Mouse (Mus musculus) lung, embryonic 14.5 days (tissue): ENCODE results near the gene Map3k5. TPM values are rescaled to one million over a fixed set of nuclear protein-coding genes. Genes with fewer than 3 reads are reported as not detected.

Experiments
- ATAC-seq: fragments of 200-750 bp; cut with Nextera tagmentation; 2 replicates; pipeline ENCODE4 v1.8.0; 2017; ENCODE audit warnings: mild to moderate bottlenecking, moderate TSS enrichment, moderate library complexity; ENCODE audit not compliant: insufficient read depth
- DNase-seq: peaks from one replicate; pipeline ENCODE4 v3.0.0-alpha.2; 2015
- H3K27ac ChIP-seq: fragments of 300-500 bp; sonication (generic); 2 replicates; pipeline ENCODE4 v1.5.1; 2014; ENCODE audit warnings: low read depth, mild to moderate bottlenecking, moderate library complexity
- H3K27me3 ChIP-seq: fragments of 300-500 bp; sonication (generic); 2 replicates; pipeline ENCODE4 v1.6.1; 2014; ENCODE audit warnings: low read length, control low read depth; ENCODE audit not compliant: insufficient read depth
- H3K36me3 ChIP-seq: fragments of 300-500 bp; sonication (generic); 2 replicates; pipeline ENCODE4 v1.6.1; 2014; ENCODE audit warnings: control low read depth; ENCODE audit not compliant: insufficient read depth
- H3K4me1 ChIP-seq: fragments of 300-500 bp; sonication (generic); 2 replicates; pipeline ENCODE4 v1.6.1; 2014; ENCODE audit warnings: antibody characterized with exemption, control low read depth; ENCODE audit not compliant: insufficient read depth
- H3K4me2 ChIP-seq: fragments of 300-500 bp; sonication (generic); 2 replicates; pipeline ENCODE4 v1.6.1; 2014; ENCODE audit warnings: mild to moderate bottlenecking
- H3K4me3 ChIP-seq: fragments of 300-500 bp; sonication (generic); 2 replicates; pipeline ENCODE4 v1.5.1; 2014; ENCODE audit warnings: low read depth, low read length
- H3K9ac ChIP-seq: fragments of 300-500 bp; sonication (generic); 2 replicates; pipeline ENCODE4 v1.6.1; 2014
- H3K9me3 ChIP-seq: fragments of 300-500 bp; sonication (generic); 2 replicates; pipeline ENCODE4 v1.6.1; 2016; ENCODE audit warnings: low read depth, low read length, control low read depth
- CTCF ChIP-seq: IDR thresholded peaks from 2 replicates; pipeline ENCODE4 v1.5.1; 2016; ENCODE audit warnings: antibody characterized with exemption, low read depth
- WGBS: fragments of 180-500 bp; shearing (Covaris S2); extraction: QIAGEN DNeasy Blood & Tissue Kit; methylation state at CpG from one replicate; pipeline ENCODE4 v1.1.7; 2014; 5-methylcytosine and 5-hydroxymethylcytosine counted together
- polyA plus RNA-seq: library from polyadenylated mRNA; unstranded; fragments of >200 nt; fragmentation: Nextera tagmentation; extraction: Ambion mirVana; gene quantifications from 2 replicates; pipeline ENCODE4 v1.2.1, GENCODE M21; 2014

Map3k5 gene
- polyA plus RNA-seq, 1 experiment from 2014 or later, result 2.5 TPM

GRCm38 (mm10) chr10:20167467-20167866 is 233.2 kb downstream of the Map3k5 start:
- no peak overlapping the region for H3K27ac ChIP-seq
- no peak for TF ChIP-seq CTCF
- H3K4me3 ChIP-seq, result no peak overlapping the region
- no peak overlapping the region for H3K9ac ChIP-seq
- no peak for DNase-seq
- H3K27me3 ChIP-seq, result no peaks in the 10 kb centered on the region
- ATAC-seq, result no peak
- H3K36me3 ChIP-seq, result no peaks in the 10 kb centered on the region
- WGBS, result 83% methylated on average over 4 of the region's 4 CpGs
- no peaks in the 10 kb centered on the region for H3K9me3 ChIP-seq
- no peaks in the 10 kb centered on the region for H3K4me1 ChIP-seq
- H3K4me2 ChIP-seq, result no peak overlapping the region

GRCm38 (mm10) chr10:20169182-20169674 is 235.0 kb downstream of the Map3k5 start:
- no peaks in the 10 kb centered on the region for H3K27me3 ChIP-seq
- no peak overlapping the region for H3K27ac ChIP-seq
- whole genome bisulfite sequencing, result 58% methylated on average over 3 of the region's 3 CpGs
- ATAC-seq, result no peak
- H3K4me3 ChIP-seq, result no peak overlapping the region
- no peaks in the 10 kb centered on the region for H3K9me3 ChIP-seq
- no peak overlapping the region for H3K9ac ChIP-seq
- no peaks in the 10 kb centered on the region for H3K4me1 ChIP-seq
- H3K4me2 ChIP-seq, result no peak overlapping the region
- no peaks in the 10 kb centered on the region for H3K36me3 ChIP-seq
- no peak for TF ChIP-seq CTCF
- DNase-seq, result no peak

- H3K9me3 ChIP-seq, result no peaks in the 10 kb centered on the region
- H3K27ac ChIP-seq, result no peak overlapping the region
- peak; percentile 26; the same call in 1 of the 2 replicates for ATAC-seq
- no peaks in the 10 kb centered on the region for H3K27me3 ChIP-seq
- H3K4me2 ChIP-seq, result peak overlapping the region; percentile 57
- DNase-seq, result no peak
- 17% methylated on average over 19 of the region's 19 CpGs for WGBS
- H3K36me3 ChIP-seq, result no peaks in the 10 kb centered on the region
- no peak for TF ChIP-seq CTCF
- H3K4me1 ChIP-seq, result no peaks in the 10 kb centered on the region
- peak overlapping the region; percentile 29; the same call in 1 of the 2 replicates for H3K9ac ChIP-seq
- H3K4me3 ChIP-seq, result peak overlapping the region; percentile 19
Observed at GRCm38 (mm10) chr10:20169927-20170604, 235.8 kb downstream of the Map3k5 start.

- H3K27ac ChIP-seq, result no peak overlapping the region
- peak overlapping the region; percentile 19 for H3K4me3 ChIP-seq
- no peaks in the 10 kb centered on the region for H3K27me3 ChIP-seq
- H3K4me2 ChIP-seq, result peak overlapping the region; percentile 57
- DNase-seq (peak; percentile 90), ATAC-seq (peak; percentile 99)
- no peaks in the 10 kb centered on the region for H3K36me3 ChIP-seq
- H3K9ac ChIP-seq, result peak overlapping the region; percentile 29; the same call in 1 of the 2 replicates
- TF ChIP-seq CTCF, result peak; percentile 93
- 17% methylated on average over 11 of the region's 11 CpGs for WGBS
- H3K9me3 ChIP-seq, result no peaks in the 10 kb centered on the region
- no peaks in the 10 kb centered on the region for H3K4me1 ChIP-seq
Observed at GRCm38 (mm10) chr10:20170605-20171088, 236.4 kb downstream of the Map3k5 start.

GRCm38 (mm10) chr10:20171209-20171608 is 236.9 kb downstream of the Map3k5 start:
- no peak for DNase-seq
- ATAC-seq, result no peak
- Histone ChIP-seq H3K4me1 (no peaks in the 10 kb centered on the region), H3K27me3 (no peaks in the 10 kb centered on the region), H3K27ac (no peak overlapping the region), H3K9ac (no peak overlapping the region), H3K4me3 (no peak overlapping the region), H3K9me3 (no peaks in the 10 kb centered on the region), H3K36me3 (no peaks in the 10 kb centered on the region), H3K4me2 (peak overlapping the region; percentile 57)
- 73% methylated on average over 12 of the region's 12 CpGs for WGBS
- no peak for TF ChIP-seq CTCF

- Histone ChIP-seq H3K9ac (no peak overlapping the region), H3K27ac (no peak overlapping the region), H3K36me3 (no peaks in the 10 kb centered on the region), H3K4me3 (no peak overlapping the region), H3K9me3 (no peaks in the 10 kb centered on the region), H3K27me3 (no peaks in the 10 kb centered on the region), H3K4me1 (no peaks in the 10 kb centered on the region), H3K4me2 (no peak overlapping the region)
- no peak for DNase-seq
- ATAC-seq, result no peak
- no peak for TF ChIP-seq CTCF
- WGBS, result 40% methylated on average over 4 of the region's 4 CpGs
Observed at GRCm38 (mm10) chr10:20171756-20172155, 237.5 kb downstream of the Map3k5 start.

GRCm38 (mm10) chr10:20173733-20174132 is 239.5 kb downstream of the Map3k5 start:
- Histone ChIP-seq H3K4me2 (no peak overlapping the region), H3K27ac (no peak overlapping the region), H3K9me3 (no peaks in the 10 kb centered on the region), H3K27me3 (no peaks in the 10 kb centered on the region), H3K4me3 (no peak overlapping the region), H3K9ac (no peak overlapping the region), H3K36me3 (no peaks in the 10 kb centered on the region), H3K4me1 (no peaks in the 10 kb centered on the region)
- no peak for TF ChIP-seq CTCF
- ATAC-seq, result no peak
- WGBS, result 86% methylated on average over 4 of the region's 4 CpGs
- no peak for DNase-seq
